Mouse (Mus musculus) layer of hippocampus, adult 11-12 months (tissue): ENCODE measurements around the gene Ctc1.
"Not testable (repeated sequence)": the region's sequence is repeated elsewhere in the genome, so short reads cannot be mapped to it uniquely, and the experiment has no call there.

Source experiments
- DNase-seq: peaks from one replicate; pipeline ENCODE4 v3.0.0; 2022; ENCODE audit warnings: low spot score

Ctc1 gene

GRCm38 (mm10) chr11:69008182-69009121 is 7.3 kb upstream of the Ctc1 start, which contains the start of gene Pfas:
Pfas (minus strand) TSS chr11:69008460.
- DNase-seq, result peak; percentile 89

DNA sequence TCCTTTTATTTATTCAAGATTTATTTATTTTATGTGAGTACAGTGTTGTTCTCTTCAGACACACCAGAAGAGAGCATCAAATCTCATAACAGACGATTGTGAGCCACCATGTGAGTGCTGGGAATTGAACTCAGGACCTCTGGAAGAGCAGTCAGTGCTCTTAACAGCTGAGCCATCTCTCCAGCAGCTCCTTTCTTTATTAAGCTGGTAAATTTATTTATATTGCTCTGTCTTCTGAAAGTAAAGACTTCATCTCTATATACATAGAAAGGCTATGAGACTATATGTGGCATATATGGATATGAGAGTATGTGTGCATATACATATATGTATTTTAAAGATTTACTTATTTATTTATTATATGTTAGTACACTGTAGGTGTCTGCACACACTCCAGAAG is 6.2 kb upstream of the Ctc1 start:
- DNase-seq, result no peak

GRCm38 (mm10) chr11:69010400-69011323 is 5.0 kb upstream of the Ctc1 start:
- no peak for DNase-seq

GRCm38 (mm10) chr11:69011445-69011844 is 4.3 kb upstream of the Ctc1 start:
- not testable (repeated sequence) for DNase-seq

DNA sequence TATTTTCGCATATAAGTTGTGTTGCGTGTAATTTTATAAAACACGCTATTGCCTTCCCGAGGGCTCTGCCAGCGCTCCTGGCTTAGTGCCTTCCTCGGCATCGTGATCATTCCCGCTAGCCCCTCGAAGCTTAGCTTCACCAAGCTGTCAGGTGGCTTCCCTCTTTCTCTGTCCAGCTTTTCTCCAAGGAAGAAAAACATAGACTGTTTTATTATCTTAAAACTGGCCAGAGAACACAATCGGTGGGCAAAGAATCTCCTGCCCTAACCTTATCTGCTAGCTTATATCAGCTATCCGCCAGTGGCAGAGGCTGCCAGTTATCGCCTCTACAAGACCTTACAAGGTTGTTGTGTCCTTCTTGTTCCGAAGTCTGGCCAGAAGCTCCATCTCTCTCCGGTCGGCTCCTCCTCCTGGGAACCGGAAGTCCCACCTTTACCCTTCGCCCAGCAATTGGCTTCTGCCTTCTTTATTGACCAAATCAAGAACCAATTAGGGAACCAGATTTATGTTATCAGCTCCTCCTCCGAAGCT is 3.6 kb upstream of the Ctc1 start:
- DNase-seq, result peak; percentile 89

DNA sequence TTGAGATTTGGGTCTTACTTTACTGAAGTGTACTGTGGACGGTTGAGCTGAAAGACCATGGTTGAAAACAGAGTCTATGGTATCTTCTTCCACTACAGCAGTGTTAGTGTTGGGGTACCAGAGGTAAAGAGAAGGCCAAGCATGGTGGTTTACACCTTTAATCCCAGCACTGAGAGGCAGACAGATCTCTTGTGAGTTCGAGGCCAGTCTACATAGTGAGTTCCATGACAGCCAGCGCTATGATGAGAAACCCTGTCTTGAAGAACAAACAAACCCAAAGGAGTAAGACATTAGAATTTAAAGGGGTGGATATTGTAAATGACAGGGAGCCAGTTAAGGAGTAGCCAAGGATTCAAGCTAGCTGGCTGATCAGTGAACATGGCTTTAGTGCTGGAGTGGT is 1.0 kb downstream of the Ctc1 start:
- DNase-seq, result no peak

DNA sequence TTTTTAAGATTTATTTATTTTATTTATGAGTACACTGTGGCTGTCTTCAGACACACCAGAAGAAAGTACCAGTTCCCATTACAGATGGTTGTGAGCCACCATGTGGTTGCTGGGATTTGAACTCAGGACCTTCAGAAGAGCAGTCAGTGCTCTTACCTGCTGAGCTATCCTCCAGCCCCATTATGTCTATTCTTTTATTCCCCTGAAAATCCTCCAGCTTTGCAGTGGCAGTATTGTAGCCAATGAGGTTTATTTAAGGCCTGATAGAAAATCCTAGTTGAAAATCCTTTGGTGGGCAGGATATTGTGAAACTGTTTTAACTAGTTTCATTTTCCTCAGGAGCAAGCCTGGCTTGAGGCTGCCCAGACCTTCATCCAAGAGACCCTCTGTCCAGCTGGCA is 5.0 kb downstream of the Ctc1 start:
- DNase-seq, result no peak

GRCm38 (mm10) chr11:69026562-69026961 is 10.9 kb downstream of the Ctc1 start:
- no peak for DNase-seq

GRCm38 (mm10) chr11:69028805-69029204 is 13.1 kb downstream of the Ctc1 start:
- DNase-seq, result no peak

DNA sequence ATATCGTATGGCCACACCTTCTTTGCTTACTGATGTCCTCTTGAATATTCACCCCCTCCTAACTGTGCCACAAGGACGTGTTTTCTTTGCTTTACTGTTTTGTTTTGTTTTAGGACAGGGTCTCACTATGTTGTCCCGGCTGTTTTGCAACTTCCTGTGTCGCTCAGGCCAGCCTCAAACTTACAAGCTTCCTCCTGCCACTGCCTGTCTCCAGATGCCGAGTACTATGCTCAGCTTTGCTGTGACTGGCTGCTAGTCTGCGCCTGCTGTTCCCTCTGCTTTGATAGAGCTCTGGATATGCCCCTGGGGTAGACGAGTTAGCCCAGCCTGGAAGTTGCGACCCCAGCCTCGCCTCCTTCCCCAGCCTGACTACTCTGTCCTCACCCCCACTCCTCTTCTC is 17.8 kb downstream of the Ctc1 start:
- DNase-seq, result no peak

DNA sequence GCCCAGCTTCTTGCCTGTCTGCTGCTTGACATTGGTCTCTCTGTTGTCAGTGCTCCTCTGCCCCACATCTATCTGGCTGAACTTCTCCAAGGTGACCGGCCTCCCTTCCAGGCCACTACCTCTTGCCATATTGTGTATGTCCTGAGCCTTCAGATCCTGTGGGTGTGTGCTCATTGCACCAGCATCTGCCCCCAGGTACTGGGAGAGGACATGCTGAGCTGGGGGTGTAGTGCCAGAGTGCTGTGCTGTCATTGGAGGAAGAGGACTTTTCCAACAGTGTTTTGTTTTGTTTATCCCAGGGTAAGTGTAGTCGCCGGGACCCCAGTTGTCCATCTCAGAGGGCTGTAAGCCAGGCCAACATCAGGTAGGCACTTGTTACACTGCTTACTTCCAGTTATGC is 18.9 kb downstream of the Ctc1 start:
- DNase-seq, result no peak

DNA sequence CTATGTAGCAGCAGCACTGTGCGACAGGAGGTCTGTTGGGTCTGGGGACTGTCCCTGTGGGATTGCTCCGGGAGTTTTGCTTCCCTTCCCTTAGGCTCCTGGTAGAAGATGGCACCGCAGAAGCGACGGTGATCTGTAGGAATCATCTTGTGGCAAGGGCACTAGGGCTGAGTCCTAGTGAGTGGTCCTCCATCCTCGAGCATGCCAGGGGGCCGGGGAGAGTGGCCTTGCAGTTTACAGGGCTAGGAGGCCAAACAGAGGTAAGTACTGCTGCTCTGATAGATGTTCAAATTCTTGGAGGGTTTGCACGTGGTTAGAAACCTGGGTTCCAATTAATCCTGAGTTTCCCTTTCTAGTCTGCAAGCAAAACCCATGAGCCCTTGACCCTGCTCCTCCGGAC is 19.7 kb downstream of the Ctc1 start:
- DNase-seq, result no peak

GRCm38 (mm10) chr11:69035849-69036248 is 20.1 kb downstream of the Ctc1 start:
- peak; percentile 95 for DNase-seq

GRCm38 (mm10) chr11:69036486-69037230 is 20.9 kb downstream of the Ctc1 start:
- peak; percentile 90 for DNase-seq

- peak; percentile 90 for DNase-seq
Measured at GRCm38 (mm10) chr11:69037231-69038061, 21.7 kb downstream of the Ctc1 start.

- no peak for DNase-seq
Measured at GRCm38 (mm10) chr11:69038173-69038572, 22.5 kb downstream of the Ctc1 start.

DNA sequence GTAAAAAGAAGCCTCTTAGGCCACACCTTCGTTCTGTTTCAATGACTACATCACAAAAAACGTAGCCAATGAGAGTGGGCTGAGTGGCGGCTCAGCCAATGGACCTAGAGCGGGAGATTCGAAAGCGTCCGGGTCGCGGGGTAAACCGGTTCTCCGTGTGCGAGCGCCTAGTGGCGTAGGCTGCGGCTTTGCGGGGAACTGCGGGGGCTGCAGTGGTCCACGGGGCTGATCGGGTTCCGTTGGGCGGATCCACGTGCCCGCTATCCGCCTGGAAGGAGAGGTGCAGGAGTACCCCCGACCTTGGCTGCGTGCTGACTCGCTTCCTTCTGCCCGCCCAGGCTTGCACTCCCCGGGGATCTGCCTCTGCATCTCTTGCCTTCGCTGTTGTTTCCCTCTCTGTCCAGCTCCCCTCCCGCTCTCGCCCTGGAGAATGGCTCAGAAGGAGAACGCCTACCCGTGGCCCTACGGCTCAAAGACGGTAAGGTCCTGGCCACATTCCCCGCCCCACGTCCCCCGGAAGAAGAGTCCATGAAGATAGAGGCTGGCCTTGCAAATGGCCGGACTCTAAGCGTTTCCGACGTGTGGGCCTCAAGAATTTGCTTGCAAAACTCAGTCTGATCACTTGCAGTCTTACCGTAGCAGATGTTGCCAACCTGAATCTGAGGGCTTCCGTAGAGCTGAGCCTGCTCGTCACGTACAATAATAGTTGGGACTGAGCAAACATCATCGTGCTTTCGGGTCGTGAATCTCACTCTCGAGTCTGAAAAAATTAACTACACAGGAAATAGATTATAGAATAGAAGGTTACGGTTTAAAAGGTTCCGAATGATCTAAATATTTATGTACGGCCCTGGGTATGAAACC is 30.1 kb downstream of the Ctc1 start, which contains the start of gene Aurkb:
TSS of gene Aurkb (plus strand) at position 117 of the 864 bp plus-strand sequence.
- DNase-seq, result peak; percentile 70

DNA sequence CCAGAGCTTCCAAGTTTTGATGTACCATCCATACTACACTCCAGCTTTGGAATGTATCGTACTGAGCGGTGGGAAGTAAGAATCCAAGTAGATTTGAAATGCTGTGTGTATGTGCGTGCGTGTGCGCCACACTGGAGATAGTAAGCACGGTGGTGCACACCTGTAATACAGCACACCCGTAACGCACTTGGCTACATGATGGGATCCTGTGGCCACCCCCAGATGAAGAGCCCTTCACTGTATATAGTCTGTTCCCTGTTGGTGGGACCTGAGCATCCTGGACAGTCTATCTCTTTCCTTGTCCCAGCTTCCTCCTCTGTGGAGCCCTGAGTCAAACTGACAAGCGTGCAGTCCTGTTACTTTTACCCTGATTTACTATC is 30.7 kb downstream of the Ctc1 start:
- no peak for DNase-seq

GRCm38 (mm10) chr11:69047592-69047991 is 31.9 kb downstream of the Ctc1 start:
- DNase-seq, result no peak

DNA sequence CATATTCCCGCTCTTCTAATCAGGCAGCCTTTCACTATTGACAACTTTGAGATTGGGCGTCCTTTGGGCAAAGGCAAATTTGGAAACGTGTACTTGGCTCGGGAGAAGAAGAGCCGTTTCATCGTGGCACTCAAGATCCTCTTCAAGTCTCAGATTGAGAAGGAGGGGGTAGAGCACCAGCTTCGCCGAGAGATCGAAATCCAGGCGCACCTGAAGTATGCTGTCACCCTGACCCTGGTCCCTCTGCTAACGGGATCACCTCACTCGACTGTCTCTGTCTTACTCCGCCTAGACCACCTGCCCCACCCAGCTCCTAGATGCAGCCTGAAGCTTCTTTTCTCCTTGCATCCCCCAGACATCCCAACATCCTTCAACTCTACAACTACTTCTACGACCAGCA is 32.4 kb downstream of the Ctc1 start:
- no peak for DNase-seq
